Mouse (Mus musculus) heart, embryonic 16.5 days (tissue): ENCODE measurements around the gene 1110008L16Rik. TPM values are rescaled to one million over a fixed set of nuclear protein-coding genes. Genes with fewer than 3 reads are reported as not detected.

Source experiments
- ATAC-seq: fragments of 200-750 bp; cut with Nextera tagmentation; replicated peaks from 2 replicates; pipeline ENCODE4 v1.8.0; 2017; ENCODE audit warnings: moderate number of reproducible peaks; ENCODE audit not compliant: insufficient read depth, low FRiP score; ENCODE audit errors: extremely low read depth
- H3K27ac ChIP-seq: fragments of 300-500 bp; sonication (generic); 2 replicates; pipeline ENCODE4 v1.5.1; 2014; ENCODE audit warnings: mild to moderate bottlenecking, low read length, control low read depth, moderate library complexity
- H3K27me3 ChIP-seq: fragments of 300-500 bp; sonication (generic); 2 replicates; pipeline ENCODE4 v1.6.1; 2014; ENCODE audit warnings: low read length, mixed read lengths; ENCODE audit not compliant: control insufficient read depth, insufficient read depth
- H3K36me3 ChIP-seq: fragments of 300-500 bp; sonication (generic); 2 replicates; pipeline ENCODE4 v1.6.1; 2014; ENCODE audit not compliant: control insufficient read depth, insufficient read depth
- H3K4me1 ChIP-seq: fragments of 300-500 bp; sonication (generic); 2 replicates; pipeline ENCODE4 v1.6.1; 2014; ENCODE audit warnings: low read length, mixed read lengths; ENCODE audit not compliant: control insufficient read depth, insufficient read depth
- H3K4me2 ChIP-seq: fragments of 300-500 bp; sonication (generic); 2 replicates; pipeline ENCODE4 v1.6.1; 2014; ENCODE audit warnings: low read depth, mild to moderate bottlenecking, control low read depth, low read length
- H3K4me3 ChIP-seq: fragments of 300-500 bp; sonication (generic); 2 replicates; pipeline ENCODE4 v1.5.1; 2014; ENCODE audit warnings: mild to moderate bottlenecking, control low read depth, low read length
- H3K9ac ChIP-seq: fragments of 300-500 bp; sonication (generic); 2 replicates; pipeline ENCODE4 v1.6.1; 2014; ENCODE audit warnings: low read length, control low read depth
- H3K9me3 ChIP-seq: fragments of 300-500 bp; sonication (generic); replicated peaks from 2 replicates; pipeline ENCODE4 v1.6.1; 2016; ENCODE audit warnings: low read length; ENCODE audit not compliant: control insufficient read depth
- WGBS: fragments of 180-500 bp; shearing (Covaris S2); extraction: QIAGEN DNeasy Blood & Tissue Kit; methylation state at CpG from one replicate; pipeline ENCODE4 v1.1.7; 2014; 5-methylcytosine and 5-hydroxymethylcytosine counted together
- polyA plus RNA-seq: library from polyadenylated mRNA; unstranded; fragments of >200 nt; fragmentation: Nextera tagmentation; extraction: Ambion mirVana; gene quantifications from 2 replicates; pipeline ENCODE4 v1.2.1, GENCODE M21; 2015

1110008L16Rik gene
- polyA plus RNA-seq, 1 experiment from 2014 or later: 12.3 TPM

DNA sequence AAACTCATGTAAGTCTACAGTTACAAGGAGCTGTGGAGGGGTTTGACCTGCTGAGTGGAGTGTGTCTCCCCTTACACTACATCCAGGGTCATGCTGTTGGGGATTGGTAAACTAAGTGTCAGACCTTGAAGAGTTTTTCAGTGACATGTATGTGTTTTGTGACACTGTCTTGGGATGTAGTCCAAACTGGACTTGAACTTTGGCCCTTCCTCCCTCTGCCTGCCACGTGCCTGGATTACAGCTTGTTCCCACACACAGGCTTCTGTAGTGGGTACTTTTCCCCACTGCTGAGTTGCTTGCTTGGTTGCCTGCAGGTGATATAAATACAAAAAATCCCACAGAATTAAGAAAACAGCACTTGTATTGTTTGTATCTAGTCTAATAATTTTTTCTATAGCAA lies 116.4 kb downstream of the 1110008L16Rik start:
- no peaks in the 10 kb centered on the region for H3K4me1 ChIP-seq
- no peaks in the 10 kb centered on the region for H3K9me3 ChIP-seq
- H3K27me3 ChIP-seq: no peaks in the 10 kb centered on the region
- WGBS: 72% methylated on average over 1 of the region's 1 CpGs
- peaks cover 69% of the 10 kb centered on the region for H3K36me3 ChIP-seq
- H3K4me2 ChIP-seq: no peak overlapping the region
- H3K4me3 ChIP-seq: no peak overlapping the region
- ATAC-seq: no peak
- no peak overlapping the region for H3K9ac ChIP-seq
- no peak overlapping the region for H3K27ac ChIP-seq

DNA sequence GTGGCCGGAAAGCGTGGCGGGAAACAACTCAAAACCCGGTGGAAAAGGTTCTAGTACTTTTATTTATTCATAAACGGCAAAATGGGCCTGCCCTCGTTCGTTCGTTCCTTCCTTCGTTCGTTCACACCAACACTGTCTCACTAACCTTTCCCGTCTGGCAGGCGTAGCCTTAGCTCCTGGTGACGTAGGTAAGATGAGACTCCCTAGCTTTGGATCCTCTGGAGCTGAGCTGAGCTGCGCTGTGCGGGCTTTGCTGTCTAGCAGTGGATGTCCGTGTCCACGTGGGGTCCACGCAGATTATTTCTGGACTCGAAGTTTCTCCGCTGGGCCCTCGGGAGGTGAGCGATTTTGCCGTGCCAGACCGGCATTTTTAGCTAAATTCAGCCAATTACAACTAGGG lies 120.8 kb downstream of the 1110008L16Rik start:
- Histone ChIP-seq H3K9me3 (no peaks in the 10 kb centered on the region), H3K27ac (no peak overlapping the region), H3K9ac (no peak overlapping the region), H3K27me3 (no peaks in the 10 kb centered on the region), H3K4me2 (no peak overlapping the region), H3K4me1 (peaks cover 6% of the 10 kb centered on the region), H3K36me3 (peaks cover 44% of the 10 kb centered on the region), H3K4me3 (no peak overlapping the region)
- no peak for ATAC-seq
- 91% methylated on average over 24 of the region's 24 CpGs for WGBS

DNA sequence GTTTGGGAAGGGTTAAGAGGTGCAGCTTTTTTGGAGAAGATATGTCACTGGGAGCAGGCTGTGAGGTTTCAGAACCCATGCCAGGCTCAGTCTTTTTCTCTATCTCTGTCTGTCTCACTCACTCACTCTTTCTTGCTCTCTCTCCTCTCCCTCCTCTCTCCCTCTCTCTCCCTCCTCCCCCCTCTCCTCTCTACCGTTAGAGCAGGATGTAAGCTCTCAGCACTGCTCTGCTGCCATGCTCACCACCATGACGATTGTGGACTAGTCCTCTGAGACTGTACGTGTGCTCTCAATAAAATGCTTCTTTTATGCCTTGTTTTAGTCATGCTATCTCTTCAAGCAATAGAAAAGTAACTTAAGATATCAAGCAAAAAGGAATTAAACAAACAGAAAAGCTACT lies 122.7 kb downstream of the 1110008L16Rik start:
- H3K4me3 ChIP-seq: no peak overlapping the region
- H3K9ac ChIP-seq: no peak overlapping the region
- H3K4me2 ChIP-seq: no peak overlapping the region
- no peaks in the 10 kb centered on the region for H3K27me3 ChIP-seq
- peaks cover 6% of the 10 kb centered on the region for H3K4me1 ChIP-seq
- H3K27ac ChIP-seq: no peak overlapping the region
- H3K36me3 ChIP-seq: peaks cover 28% of the 10 kb centered on the region
- H3K9me3 ChIP-seq: no peaks in the 10 kb centered on the region
- WGBS: 19% methylated on average over 3 of the region's 3 CpGs
- ATAC-seq: peak; percentile 69; the same call in 1 of the 2 replicates

DNA sequence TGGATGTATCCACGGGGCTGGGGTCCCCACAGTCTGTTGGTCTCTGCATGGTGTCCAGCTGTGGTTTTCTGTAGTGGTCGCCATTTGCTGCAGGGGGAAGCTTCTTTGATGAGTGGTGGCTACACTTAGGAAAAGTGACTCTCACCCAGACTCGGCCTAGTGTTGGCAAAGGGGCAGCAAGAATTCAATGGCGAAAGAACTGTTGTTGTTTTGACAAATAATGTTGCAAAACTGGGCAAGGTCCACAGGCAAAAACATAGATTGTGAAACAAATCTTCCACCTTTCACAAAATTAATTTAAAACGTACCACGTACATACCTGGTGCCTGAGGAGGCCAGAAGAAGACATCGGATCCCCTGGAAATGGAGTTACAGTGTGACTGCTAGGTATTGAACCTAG lies 126.9 kb downstream of the 1110008L16Rik start:
- H3K4me2 ChIP-seq: no peak overlapping the region
- peaks cover 6% of the 10 kb centered on the region for H3K4me1 ChIP-seq
- no peaks in the 10 kb centered on the region for H3K36me3 ChIP-seq
- no peak overlapping the region for H3K9ac ChIP-seq
- no peaks in the 10 kb centered on the region for H3K9me3 ChIP-seq
- no peak overlapping the region for H3K27ac ChIP-seq
- no peaks in the 10 kb centered on the region for H3K27me3 ChIP-seq
- 84% methylated on average over 7 of the region's 7 CpGs for WGBS
- no peak overlapping the region for H3K4me3 ChIP-seq
- no peak for ATAC-seq

DNA sequence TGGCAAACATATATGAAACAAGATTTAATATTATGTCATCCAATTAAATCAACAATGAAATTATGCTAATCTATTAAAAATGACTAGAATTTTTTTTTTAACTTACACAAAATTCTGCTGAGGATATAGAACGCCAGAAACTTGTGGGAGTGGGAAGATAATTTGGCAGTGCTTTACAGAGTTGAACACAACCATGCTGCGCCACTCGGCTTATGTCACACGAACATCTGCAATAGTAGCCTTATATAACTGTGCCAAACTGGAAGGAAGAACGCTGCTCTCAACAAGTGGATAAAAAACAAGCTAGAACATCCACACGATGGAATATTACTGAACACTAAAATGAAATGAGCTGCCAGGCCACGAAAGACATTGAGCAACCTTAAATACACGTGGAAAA lies 129.8 kb downstream of the 1110008L16Rik start:
- Histone ChIP-seq H3K36me3 (no peaks in the 10 kb centered on the region), H3K4me3 (no peak overlapping the region), H3K27me3 (no peaks in the 10 kb centered on the region), H3K4me1 (no peaks in the 10 kb centered on the region), H3K9me3 (0 out of 2 replicates have a peak, but pooled peaks cover 2% of the 10 kb centered on the region), H3K9ac (no peak overlapping the region), H3K27ac (no peak overlapping the region), H3K4me2 (no peak overlapping the region)
- no peak for ATAC-seq
- WGBS: 80% methylated on average over 8 of the region's 8 CpGs

DNA sequence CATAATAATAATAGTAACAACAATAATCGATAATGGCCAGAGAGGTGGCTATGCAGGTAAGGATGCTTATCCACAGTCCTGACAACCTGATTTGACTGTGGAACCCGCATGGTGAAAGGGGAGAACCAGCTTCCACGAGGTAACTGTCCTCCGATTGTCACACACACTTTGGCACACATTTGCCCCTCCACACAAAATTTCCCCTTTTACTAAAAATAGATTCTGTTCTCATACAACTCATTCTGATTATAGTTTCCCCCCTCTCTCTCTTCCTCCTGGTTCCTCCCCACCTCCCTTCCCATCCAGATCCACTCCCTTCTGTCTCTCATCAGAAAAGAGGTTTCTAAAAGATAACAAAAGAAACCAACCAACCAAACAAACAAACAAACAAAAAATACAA lies 130.6 kb downstream of the 1110008L16Rik start:
- H3K4me2 ChIP-seq: no peak overlapping the region
- H3K4me3 ChIP-seq: no peak overlapping the region
- H3K27me3 ChIP-seq: no peaks in the 10 kb centered on the region
- no peak overlapping the region for H3K9ac ChIP-seq
- H3K4me1 ChIP-seq: no peaks in the 10 kb centered on the region
- no peak overlapping the region for H3K27ac ChIP-seq
- H3K9me3 ChIP-seq: 0 out of 2 replicates have a peak, but pooled peaks cover 2% of the 10 kb centered on the region
- no peak for ATAC-seq
- no peaks in the 10 kb centered on the region for H3K36me3 ChIP-seq
- 61% methylated on average over 4 of the region's 4 CpGs for WGBS

Other genes with a start within 250 kb of the 1110008L16Rik start
- 27.2 and 29.9 TPM in 2 replicates for gene 2700097O09Rik, start 219.5 kb upstream of the 1110008L16Rik start, polyA plus RNA-seq
- gene Srp54a, start 219.3 kb upstream of the 1110008L16Rik start, polyA plus RNA-seq: 130 and 158 TPM in 2 replicates
- gene Fam177a, start 175.1 kb upstream of the 1110008L16Rik start, polyA plus RNA-seq: 21.9 and 22.1 TPM in 2 replicates
- gene Srp54b, start 144.5 kb upstream of the 1110008L16Rik start, polyA plus RNA-seq: 41.4 and 48.4 TPM in 2 replicates
- not detected in 2 replicates for gene 1700047I17Rik2, start 100.0 kb upstream of the 1110008L16Rik start, polyA plus RNA-seq
- gene Srp54c, start 69.4 kb upstream of the 1110008L16Rik start, polyA plus RNA-seq: 54.7 and 60.0 TPM in 2 replicates
- 9.3 and 9.9 TPM in 2 replicates for gene Ppp2r3c, start 3.4 kb downstream of the 1110008L16Rik start, polyA plus RNA-seq
- gene Psma6, start 84.6 kb downstream of the 1110008L16Rik start, polyA plus RNA-seq: 322 and 352 TPM in 2 replicates
- gene Nfkbia, start 193.1 kb downstream of the 1110008L16Rik start, polyA plus RNA-seq: 80.8 and 85.9 TPM in 2 replicates